Mouse (Mus musculus) CD8-positive naive resting alpha-beta T cell, adult 2 months (primary cell): ENCODE data around the gene Bmf.

Experiments used
- DNase-seq, 2 experiments: peaks; one replicate each; pipeline ENCODE4 v3.0.0; 2022; ENCODE audit warnings: low read depth in 2 of 2, low spot score in 2 of 2

Gene Bmf

GRCm38 (mm10) chr2:118484386-118484898 lies 65.0 kb downstream of the Bmf start:
- DNase-seq = no peak

- no peak for DNase-seq
Measured at GRCm38 (mm10) chr2:118483032-118483431, 66.5 kb downstream of the Bmf start.

GRCm38 (mm10) chr2:118480886-118481285 lies 68.6 kb downstream of the Bmf start:
- DNase-seq = no peak

GRCm38 (mm10) chr2:118479550-118479909 lies 70.0 kb downstream of the Bmf start, which contains the start of gene Srp14:
TSS of gene Srp14 (minus strand) at chr2:118479711.
- peak; percentile 87 to 88 for DNase-seq

GRCm38 (mm10) chr2:118478833-118479549 lies 70.5 kb downstream of the Bmf start:
- DNase-seq = no peak
